In genomic region chr5:96238797-96239196, GRCm38 (mm10) we compare ENCODE assay signal across 18 mouse cellular contexts.
"Had no signal": no experiment of that assay in that cellular context is flagged by ENCODE, and none has a peak within 500 bp of the region (broad histone marks: within the 10 kb centered on the region; RNA-seq: fewer than 3 reads in every experiment).

No protein-coding gene starts in this region.

- DNase-seq: kidney, adult 2 months; kidney, postnatal 14 days; kidney, postnatal 4 days; left cerebral cortex, postnatal 4 days; liver, postnatal 0 days; lung, embryonic 14.5 days; midbrain, embryonic 14.5 days; right cerebral cortex, postnatal 4 days had no signal

- H3K9me3 ChIP-seq: kidney, embryonic 15.5 days; limb, embryonic 12.5 days; limb, embryonic 15.5 days had no signal

- H3K4me3 ChIP-seq: kidney, embryonic 15.5 days; limb, embryonic 12.5 days; limb, embryonic 15.5 days had no signal

- ATAC-seq: intestine, postnatal 0 days; liver, postnatal 0 days; lung, postnatal 0 days had no signal

- H3K9ac ChIP-seq: kidney, embryonic 15.5 days; limb, embryonic 12.5 days; limb, embryonic 15.5 days; liver, embryonic 14.5 days; liver, postnatal 0 days; lung, embryonic 14.5 days had no signal

- H3K27ac ChIP-seq: kidney, embryonic 15.5 days; limb, embryonic 12.5 days; limb, embryonic 15.5 days; liver, embryonic 14.5 days; macrophage; stomach, postnatal 0 days had no signal

- H3K4me1 ChIP-seq: kidney, embryonic 15.5 days; limb, embryonic 12.5 days; limb, embryonic 15.5 days had no signal

- H3K27me3 ChIP-seq: kidney, embryonic 15.5 days; limb, embryonic 12.5 days; limb, embryonic 15.5 days had no signal

- H3K4me2 ChIP-seq: kidney, embryonic 15.5 days; limb, embryonic 12.5 days; limb, embryonic 15.5 days; liver, embryonic 11.5 days; lung, embryonic 14.5 days; midbrain, embryonic 11.5 days had no signal
